Mouse (Mus musculus) right cerebral cortex, postnatal 36 days (tissue): ENCODE results near the gene Ndufs3.

ENCODE experiments used
- DNase-seq, 2 experiments: peaks; one replicate each; pipeline ENCODE4 v3.0.0; 2022; ENCODE audit warnings: low spot score in 2 of 2, mixed read lengths in 1 of 2

Ndufs3 gene

GRCm38 (mm10) chr2:90904076-90904855 is at the start of gene Ndufs3, which contains the start of gene Kbtbd4:
Gene Ndufs3, minus strand, starts transcription at chr2:90904827.
Gene Kbtbd4, plus strand, starts transcription at chr2:90904740.
- DNase-seq: peak; percentile 78 to 82

- DNase-seq: no peak
Measured at GRCm38 (mm10) chr2:90953461-90953860, 48.8 kb upstream of the Ndufs3 start.

DNA sequence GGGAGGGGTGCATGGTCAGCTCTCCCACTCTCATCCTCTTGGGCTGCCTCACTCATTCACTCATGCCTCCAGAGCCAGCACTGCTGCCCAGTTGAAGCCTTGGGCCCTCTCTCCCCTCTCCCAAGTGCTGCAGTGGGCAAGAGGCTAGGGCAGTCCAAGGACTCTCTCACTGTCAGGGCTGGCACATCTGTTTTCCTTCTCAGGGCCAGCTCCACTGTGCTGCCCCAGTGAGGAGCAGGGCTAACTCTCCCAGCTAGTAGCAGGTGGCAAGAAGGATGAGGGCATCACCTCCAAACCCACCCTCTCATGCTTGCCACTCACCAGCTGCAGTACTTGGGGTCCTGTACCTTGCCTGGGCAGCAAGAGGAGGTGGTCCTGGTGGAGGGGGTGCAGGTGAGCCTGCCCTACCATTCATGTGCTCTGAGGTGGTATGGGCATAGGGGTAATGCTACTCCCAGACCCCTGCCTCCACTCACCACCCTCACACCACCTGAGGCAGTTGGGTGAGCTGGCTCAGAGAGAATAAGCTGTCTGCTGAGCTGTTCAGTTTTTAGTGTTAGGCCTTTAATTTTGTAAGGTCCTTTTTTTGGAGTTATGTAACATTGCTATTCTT is 46.1 kb upstream of the Ndufs3 start:
- DNase-seq: no peak

DNA sequence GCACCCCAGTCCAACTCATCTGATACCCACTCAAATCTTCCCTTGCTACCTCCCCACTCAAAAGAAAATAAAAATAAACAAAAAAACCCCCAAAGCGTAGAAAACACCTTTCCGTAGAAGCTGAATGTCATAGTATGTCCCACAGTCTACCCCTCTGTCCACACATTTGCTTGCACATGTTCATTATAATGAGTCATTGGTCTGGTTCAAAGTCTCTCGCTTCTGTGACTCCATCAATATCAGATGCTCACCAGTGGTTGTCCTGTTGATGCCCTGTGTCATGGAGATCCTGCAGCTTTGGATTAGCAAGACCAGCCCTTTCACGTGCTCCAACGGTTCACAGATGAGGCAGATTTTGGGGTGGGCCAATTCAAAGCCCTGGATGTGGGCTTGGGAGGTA is 45.5 kb upstream of the Ndufs3 start:
- DNase-seq: no peak

- no peak for DNase-seq
Measured at GRCm38 (mm10) chr2:90941744-90942143, 37.1 kb upstream of the Ndufs3 start.

DNA sequence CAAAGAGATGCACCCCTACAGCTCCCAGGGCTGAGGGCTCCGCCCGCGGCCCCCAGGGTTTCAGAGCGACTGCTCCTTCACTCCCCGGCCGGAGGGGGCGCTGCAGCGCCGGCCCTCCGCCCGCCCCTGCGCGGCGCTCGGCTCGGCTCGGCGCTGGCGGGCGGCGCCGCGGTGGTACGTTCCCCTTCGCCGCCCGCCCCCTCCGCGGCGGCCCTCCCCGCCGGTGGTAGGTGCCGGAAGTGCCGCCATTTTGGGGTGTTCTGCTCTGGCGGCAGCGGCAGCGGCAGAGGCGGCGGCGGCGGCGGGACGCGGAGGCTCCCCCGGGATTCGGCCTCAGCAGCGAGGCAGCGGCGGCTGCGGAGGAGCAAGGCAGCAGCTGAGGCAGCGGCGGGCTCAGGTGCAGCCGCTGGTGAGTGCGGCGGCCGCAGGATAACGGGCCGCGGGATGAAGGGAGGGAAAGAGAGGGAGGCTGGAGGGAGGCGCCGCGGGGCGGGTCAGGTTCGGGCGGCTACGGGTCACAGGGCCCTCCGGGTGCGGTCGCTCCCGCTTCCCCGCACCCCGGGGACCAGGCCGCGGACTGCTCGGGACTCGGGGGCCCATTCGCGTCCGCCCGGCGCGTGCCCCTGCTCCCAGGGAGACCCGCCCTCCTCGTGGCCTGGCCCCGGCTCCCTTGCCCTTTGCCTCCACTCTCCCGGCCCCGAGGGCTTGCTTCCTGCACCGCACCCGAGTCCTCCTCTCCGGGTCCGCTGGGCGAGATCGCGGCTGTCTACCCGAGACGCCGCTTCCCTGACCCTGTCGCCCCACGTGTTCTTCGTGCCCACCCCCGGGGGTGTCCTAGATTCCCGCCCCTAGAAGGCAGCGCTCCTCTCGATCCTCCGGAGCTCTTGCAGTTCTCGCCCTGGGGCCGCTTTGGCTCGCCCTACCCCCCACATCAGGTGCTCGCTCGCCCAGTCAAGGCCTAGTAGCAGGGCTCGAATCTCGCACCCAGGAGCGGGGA is 35.9 kb upstream of the Ndufs3 start, which contains the start of gene Celf1:
Celf1 (plus strand) TSS at position 150 of the 997 bp plus-strand sequence.
- peak; percentile 68 to 78 for DNase-seq

DNA sequence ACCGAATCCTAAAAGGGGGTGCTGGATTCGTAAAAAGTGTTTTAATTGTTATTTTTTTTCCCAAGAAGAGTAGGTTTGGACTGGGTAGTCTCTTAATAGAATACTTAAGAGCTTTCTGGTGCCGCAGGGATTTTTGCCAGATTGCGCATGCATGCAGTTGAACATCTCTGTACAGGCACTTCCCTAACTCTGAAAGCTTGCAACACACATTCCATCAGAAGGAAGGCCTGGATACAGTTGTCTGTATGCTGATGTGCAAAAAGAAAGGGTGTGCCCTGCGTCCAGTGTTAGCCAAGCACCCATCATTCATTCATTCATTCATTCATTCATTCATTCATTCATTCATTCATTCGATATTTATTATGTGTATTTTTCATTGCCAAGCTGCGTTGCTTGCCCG is 35.1 kb upstream of the Ndufs3 start:
- DNase-seq: no peak

DNA sequence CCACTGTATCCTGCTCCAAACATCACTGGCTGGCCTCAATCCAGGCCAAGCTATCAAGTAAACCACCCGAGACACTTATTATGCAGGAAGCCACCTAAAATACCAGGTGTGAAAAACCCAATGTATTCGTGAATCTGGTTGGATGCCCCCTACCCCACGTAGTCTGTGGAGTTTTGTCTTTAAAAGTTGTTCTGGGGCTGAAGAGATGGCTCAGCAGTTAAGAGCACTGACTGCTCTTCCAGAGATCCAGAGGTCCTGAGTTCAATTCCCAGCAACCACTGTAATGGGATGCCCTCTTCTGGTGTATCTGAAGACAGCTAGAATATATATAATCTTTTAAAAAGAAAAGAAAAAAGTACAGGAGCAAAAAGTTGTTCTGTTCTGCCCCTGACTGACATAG is 33.7 kb upstream of the Ndufs3 start:
- DNase-seq: no peak

- DNase-seq: no peak
Measured at GRCm38 (mm10) chr2:90932273-90932672, 27.6 kb upstream of the Ndufs3 start.

GRCm38 (mm10) chr2:90931829-90932228 is 27.2 kb upstream of the Ndufs3 start:
- DNase-seq: no peak

GRCm38 (mm10) chr2:90928566-90928965 is 23.9 kb upstream of the Ndufs3 start:
- no peak for DNase-seq

DNA sequence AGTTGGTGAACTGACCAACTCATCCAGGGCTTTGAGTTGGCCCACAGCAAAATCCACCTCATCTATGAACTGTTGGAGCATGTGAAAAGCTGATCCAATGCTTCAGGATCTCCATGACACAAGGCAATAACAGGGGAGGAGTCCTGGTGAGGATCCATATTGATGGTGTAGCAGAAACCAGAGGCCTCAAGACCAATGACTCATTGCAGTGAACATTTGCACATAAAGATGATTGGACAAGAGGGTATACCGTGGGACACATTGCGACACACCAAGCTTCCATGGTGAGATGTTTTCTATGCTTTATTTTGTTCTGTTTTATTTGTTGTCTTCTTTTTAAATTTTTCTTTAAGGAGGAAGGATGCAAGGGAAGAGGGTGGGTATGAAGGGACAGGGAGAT is 18.0 kb upstream of the Ndufs3 start:
- DNase-seq: no peak

- DNase-seq: no peak
Measured at GRCm38 (mm10) chr2:90921178-90921577, 16.6 kb upstream of the Ndufs3 start.

DNA sequence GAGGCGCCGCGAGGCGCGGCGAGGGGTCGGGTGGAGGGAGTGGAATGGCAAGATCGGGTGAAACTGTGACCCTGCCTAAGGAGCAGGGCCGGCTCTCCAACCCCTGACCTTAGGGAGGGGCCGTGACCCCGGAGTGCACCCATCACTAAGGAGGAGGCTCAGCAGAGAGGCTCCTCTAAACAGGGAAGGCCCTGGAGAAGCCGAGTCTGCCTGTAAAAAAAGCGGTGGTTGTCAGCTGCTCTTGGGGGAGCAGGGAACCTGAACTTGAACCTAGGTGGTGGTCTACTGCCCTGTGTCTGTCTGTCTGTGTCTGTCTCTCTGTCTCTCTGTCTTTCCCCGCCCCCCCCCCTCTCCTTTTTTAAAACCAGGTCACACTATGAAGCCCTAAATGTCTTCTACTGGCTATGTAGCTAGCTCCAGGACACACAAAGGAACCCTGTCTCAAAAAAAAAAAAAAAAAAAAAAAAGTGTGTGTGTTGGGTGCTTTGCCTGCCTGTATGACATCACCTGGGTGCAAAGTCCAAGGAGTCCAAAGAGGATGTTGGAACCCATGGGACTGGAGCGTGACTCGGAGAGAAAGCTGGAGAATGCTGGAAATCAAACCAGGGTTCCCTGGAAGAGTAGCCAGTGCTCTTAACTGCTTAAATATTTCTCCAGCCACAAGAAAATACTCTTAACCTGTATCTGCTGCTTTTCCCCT is 13.5 kb upstream of the Ndufs3 start:
- no peak for DNase-seq

DNA sequence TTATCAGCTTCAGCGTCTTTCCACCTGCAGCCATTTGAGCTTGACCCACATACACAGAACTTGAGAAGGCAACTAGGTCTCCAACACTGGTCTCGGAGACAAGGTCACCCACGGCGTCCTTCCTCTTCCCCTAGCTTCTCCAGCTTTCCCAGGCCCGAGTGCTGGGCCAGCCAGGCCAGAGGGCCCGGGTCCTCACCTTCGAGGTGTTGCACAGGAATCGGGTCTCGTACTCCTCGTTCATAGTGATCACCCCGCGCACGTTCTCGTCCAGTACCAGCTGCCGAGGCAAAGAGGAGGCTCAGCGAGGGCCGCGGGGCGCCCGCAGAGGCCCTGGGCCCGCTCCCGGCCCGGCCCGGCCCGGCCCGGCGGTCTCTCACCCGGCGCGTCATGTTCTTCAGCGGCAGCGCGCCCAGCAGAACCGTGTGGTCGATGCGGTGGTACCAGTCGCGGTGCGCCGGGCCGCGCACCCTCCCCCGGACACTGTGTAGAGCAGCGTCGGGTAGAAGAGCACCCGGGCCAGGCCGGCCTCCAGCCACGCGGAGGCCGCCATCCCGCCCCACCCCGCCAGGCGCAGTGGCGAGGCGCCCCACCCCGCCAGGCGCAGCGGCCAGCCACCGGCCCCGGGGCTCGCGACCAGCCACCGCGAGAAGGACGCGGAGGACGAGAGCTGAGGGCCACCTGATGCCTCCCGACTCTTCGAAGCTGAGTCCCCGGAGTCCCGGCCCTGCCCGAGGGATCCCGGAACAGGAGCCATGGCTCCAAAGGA is 12.8 kb upstream of the Ndufs3 start:
- DNase-seq: peak; percentile 27 to 31

DNA sequence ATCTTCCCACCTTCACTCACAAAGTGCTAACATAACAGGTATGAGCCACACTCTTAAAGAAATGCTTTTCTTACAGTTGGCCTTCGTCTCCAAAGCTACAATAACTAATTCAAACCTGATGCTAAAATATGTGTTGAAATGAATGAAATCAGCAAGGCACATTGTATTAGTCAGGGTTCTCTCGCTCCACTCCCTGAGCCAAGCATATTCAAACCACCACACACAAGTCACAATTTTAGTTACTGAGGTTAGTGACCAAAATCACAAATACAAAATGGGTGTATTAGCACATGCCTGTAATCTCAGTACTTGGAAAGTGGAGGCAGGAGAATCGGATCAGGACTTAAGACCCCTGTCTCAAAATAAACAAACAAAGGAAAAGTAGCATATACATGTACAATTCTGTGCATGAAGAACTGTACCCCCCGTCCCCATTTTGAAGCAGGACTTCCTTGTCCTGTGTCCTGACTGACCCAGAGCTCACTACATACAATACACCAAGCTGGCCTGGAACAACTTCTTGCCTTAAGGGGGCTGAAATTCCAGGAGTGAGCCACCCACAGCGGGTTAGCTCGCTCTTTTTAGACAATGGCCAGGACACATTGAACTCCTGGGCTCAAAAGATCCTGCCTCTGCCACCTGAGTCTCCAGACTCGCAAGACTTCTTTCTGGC is 12.1 kb upstream of the Ndufs3 start:
- DNase-seq: no peak

DNA sequence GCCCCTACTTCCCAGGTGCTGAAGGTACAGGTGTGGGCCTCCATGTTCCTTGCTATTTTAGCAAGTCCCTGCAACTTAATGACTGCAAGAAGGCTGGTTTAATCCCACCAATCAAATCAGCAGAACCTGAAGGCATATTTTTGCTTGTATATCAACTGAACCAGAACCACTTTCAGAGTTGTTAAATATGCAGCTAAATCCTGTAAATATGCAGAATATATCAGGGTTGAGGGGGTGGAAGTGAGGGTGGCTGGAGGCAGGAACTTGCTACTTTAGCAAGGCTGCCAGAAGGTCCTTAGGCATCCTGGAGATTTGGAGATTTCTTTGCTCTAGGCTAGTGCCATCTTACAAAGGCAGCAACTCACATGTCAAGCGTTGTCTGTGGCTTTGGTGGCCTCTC is 10.9 kb upstream of the Ndufs3 start:
- no peak for DNase-seq

DNA sequence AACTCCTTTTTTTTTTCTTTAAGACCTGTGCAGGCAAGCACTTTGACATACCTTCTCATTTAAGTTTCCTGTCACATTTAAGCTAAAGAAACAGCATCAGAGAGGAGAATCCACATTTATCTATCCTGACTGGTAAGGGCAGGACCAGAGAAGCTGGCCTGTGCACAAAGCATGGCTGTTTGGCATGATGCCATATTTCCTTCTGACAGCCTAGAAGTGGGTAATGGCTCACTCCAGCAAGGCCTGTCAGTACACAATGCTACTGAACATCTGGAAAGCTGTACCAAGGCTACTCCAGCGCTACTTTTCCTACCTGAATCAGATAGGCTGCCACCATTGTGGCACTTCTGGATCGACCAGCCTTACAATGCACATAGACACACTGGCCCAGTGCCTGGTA is 9.0 kb upstream of the Ndufs3 start:
- no peak for DNase-seq

DNA sequence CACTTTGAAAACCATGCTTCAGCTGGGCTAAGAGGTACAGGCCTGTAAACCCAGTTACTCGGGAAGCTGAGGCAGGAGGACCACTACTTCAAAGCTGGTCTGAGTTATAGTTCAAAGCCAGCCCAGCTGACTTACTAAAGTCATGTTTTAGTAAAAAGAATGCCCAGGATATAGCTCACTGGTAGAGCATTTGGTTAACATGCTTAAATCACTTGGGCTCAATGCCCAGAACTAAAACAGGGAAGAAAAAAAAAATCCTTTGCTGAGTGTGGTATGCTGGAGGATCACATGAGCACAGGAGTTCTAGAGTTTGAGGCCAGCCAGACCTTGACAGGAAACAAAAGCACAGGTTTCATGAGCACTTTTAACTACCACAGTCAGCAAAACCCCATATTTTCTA is 7.0 kb upstream of the Ndufs3 start:
- no peak for DNase-seq

GRCm38 (mm10) chr2:90910861-90911260 is 6.2 kb upstream of the Ndufs3 start:
- no peak for DNase-seq
